Mouse (Mus musculus): Measurements from ENCODE around the gene Atpaf2. TPM values are rescaled to one million over a fixed set of nuclear protein-coding genes. Genes with fewer than 3 reads are reported as not detected.

Gene Atpaf2
- polyA plus RNA-seq, 1 experiment from 2014 or later, result 78.9 TPM

Other genes with a start within 250 kb of the Atpaf2 start
- 81.0 and 95.2 TPM in 2 replicates for gene Srebf1, start 195.9 kb downstream of the Atpaf2 start, polyA plus RNA-seq (2015; fragmentation: Nextera tagmentation; extraction: Ambion mirVana)
- 29.6 and 33.8 TPM in 2 replicates for gene Tom1l2, start 65.6 kb downstream of the Atpaf2 start, polyA plus RNA-seq (2015; fragmentation: Nextera tagmentation; extraction: Ambion mirVana)
- gene Drc3, start 65.1 kb downstream of the Atpaf2 start, polyA plus RNA-seq (2015; fragmentation: Nextera tagmentation; extraction: Ambion mirVana), result 1.9 and 2.2 TPM in 2 replicates
- gene Gid4, start 1.3 kb downstream of the Atpaf2 start, polyA plus RNA-seq (2015; fragmentation: Nextera tagmentation; extraction: Ambion mirVana), result 20.4 and 22.4 TPM in 2 replicates
- 102 and 107 TPM in 2 replicates for gene Drg2, start 36.1 kb upstream of the Atpaf2 start, polyA plus RNA-seq (2015; fragmentation: Nextera tagmentation; extraction: Ambion mirVana)
- 0.06 TPM in 2 replicates for gene Myo15, start 50.9 kb upstream of the Atpaf2 start, polyA plus RNA-seq (2015; fragmentation: Nextera tagmentation; extraction: Ambion mirVana)
- 25.9 and 33.0 TPM in 2 replicates for gene Alkbh5, start 117.9 kb upstream of the Atpaf2 start, polyA plus RNA-seq (2015; fragmentation: Nextera tagmentation; extraction: Ambion mirVana)